Mouse (Mus musculus) layer of hippocampus, adult 2 months (tissue): Measurements from ENCODE around the gene Card14. TPM values are rescaled to one million over a fixed set of nuclear protein-coding genes. Genes with fewer than 3 reads are reported as not detected.
A peak's percentile ranks its signal among the peaks of the same experiment; 100 is the strongest.
"Not testable (repeated sequence)": the region's sequence is repeated elsewhere in the genome, so short reads cannot be mapped to it uniquely, and the experiment has no call there.

ENCODE experiments used
- DNase-seq, 2 experiments: peaks; one replicate each; pipeline ENCODE4 v3.0.0; 2022; ENCODE audit warnings: low spot score in 2 of 2
- H3K27ac ChIP-seq: fragments of 200-600 bp; 2 replicates; pipeline ENCODE4 v1.8.1; 2022
- H3K4me3 ChIP-seq: fragments of 200-600 bp; 2 replicates; pipeline ENCODE4 v1.8.1; 2022; ENCODE audit warnings: mild to moderate bottlenecking
- CTCF ChIP-seq: fragments of 200-600 bp; conservative IDR thresholded peaks from 2 replicates; pipeline ENCODE4 v1.8.1; 2022; ENCODE audit warnings: antibody characterized with exemption, mild to moderate bottlenecking, moderate library complexity
- long read RNA-seq, 2 experiments: library from polyadenylated mRNA; stranded (forward); transcript quantifications; one replicate each; pipeline ENCODE4 v2.0.0; 2021; ENCODE audit warnings: borderline mapping rate in 2 of 2
- total RNA-seq, 2 experiments: library from RNA; stranded (reverse); gene quantifications; 2 replicates each; pipeline ENCODE4 v1.2.3; 2021

Gene Card14
- 1 to 10 TPM in 1 of 2 experiments, under 1 TPM in 1; 0.77 to 1.0 TPM for total RNA-seq
- long read RNA-seq, experiment 1 = 0 reads
- long read RNA-seq, experiment 2, partial matches to known transcripts = 0 of 2 reads
- long read RNA-seq, experiment 2, other reads (novel, unspliced or antisense) = 2 of 2 reads

- no peak within 1 kb of the TSS for H3K27ac ChIP-seq
- no peak for DNase-seq
- no peak for TF ChIP-seq CTCF
- no peak within 1 kb of the TSS for H3K4me3 ChIP-seq
These were observed at the start of gene Card14 for GRCm38 (mm10) chr11:119307658-119307867. Card14 (plus strand) TSS chr11:119307768.

GRCm38 (mm10) chr11:119258216-119258571, 49.4 kb upstream of the Card14 start:
- Histone ChIP-seq H3K27ac (peak overlapping the region; percentile 83), H3K4me3 (peak overlapping the region; percentile 52)
- DNase-seq = no peak
- no peak for TF ChIP-seq CTCF

- Histone ChIP-seq H3K4me3 (peak overlapping the region; percentile 52), H3K27ac (peak overlapping the region; percentile 83)
- no peak for TF ChIP-seq CTCF
- peak; percentile 54 to 67 for DNase-seq
These were observed 48.8 kb upstream of the Card14 start for GRCm38 (mm10) chr11:119258572-119259322.

- Histone ChIP-seq H3K27ac (no peak overlapping the region), H3K4me3 (no peak overlapping the region)
- no peak for DNase-seq
- TF ChIP-seq CTCF = no peak
These were observed 47.6 kb upstream of the Card14 start for GRCm38 (mm10) chr11:119259977-119260376.

DNA sequence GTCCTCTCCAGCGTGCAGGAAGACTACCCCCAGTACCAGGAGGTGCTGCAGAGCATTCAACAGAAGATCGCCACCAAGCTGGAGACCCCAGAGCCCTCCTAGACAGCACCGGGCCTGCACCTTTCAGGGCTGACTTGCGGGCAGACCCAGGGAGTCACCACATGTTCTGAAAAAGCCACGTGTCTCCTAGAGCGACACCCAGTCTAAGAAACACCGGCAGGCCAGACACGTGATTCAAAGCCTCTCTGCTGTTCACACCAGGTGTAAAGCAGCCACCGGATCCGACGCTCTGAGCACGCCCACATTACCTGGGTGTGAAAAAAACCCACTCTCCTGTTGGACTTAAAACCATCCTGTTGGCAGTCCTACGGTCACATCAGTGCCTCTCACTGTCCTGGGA, 43.2 kb upstream of the Card14 start:
- Histone ChIP-seq H3K4me3 (no peak overlapping the region), H3K27ac (no peak overlapping the region)
- DNase-seq = no peak
- no peak for TF ChIP-seq CTCF

DNA sequence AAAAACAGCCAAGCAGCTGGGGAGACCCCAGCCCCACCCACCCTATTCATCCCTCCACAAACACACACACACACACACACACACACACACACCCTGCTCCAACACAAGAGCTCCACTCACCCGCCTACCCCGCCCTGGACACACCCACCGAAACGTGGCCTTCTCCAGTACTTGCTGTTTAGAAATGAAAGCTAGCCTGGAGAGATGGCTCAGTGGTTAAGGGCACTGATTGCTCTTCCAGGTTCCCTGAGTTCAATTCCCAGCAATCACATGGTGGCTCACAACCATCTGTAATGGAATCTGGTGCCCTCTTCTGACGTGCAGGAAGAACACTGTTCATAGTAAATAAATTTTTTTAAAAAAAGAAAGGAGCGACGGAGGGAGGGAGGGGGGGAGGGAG, 41.8 kb upstream of the Card14 start:
- Histone ChIP-seq H3K27ac (no peak overlapping the region), H3K4me3 (no peak overlapping the region)
- no peak for DNase-seq
- no peak for TF ChIP-seq CTCF

DNA sequence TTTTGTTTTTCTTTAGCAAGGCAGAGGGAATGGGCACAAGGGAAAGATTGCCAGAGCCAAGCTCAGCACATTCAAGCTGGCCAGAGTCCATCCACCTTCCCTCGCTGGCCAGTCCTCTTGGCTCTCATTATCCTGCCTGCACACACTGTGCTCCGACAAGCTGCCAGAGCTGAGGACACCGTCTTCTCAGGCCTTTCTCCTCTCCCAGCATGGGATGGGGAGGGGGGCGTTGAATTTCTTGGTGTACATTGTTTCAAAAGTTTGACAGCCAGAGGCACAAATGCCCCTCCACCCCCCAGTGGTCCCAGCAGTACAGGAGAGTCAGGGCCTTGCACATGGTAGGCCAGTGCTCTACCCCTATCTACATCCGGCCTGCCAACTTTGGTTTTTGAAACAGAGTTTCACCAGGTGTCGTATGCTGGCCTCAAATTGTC, 40.3 kb upstream of the Card14 start:
- no peak for TF ChIP-seq CTCF
- Histone ChIP-seq H3K27ac (peak overlapping the region; percentile 90), H3K4me3 (no peak overlapping the region; the same call in 1 of the 2 replicates)
- peak; percentile 36 to 52 for DNase-seq

GRCm38 (mm10) chr11:119267768-119268556, 39.6 kb upstream of the Card14 start, which contains the start of gene Gaa:
Gaa (plus strand) TSS chr11:119267887.
- Histone ChIP-seq H3K27ac (peak within 1 kb of the TSS; percentile 90), H3K4me3 (peak within 1 kb of the TSS; percentile 81)
- TF ChIP-seq CTCF = peak; percentile 99
- peak; percentile 93 to 98 for DNase-seq

DNA sequence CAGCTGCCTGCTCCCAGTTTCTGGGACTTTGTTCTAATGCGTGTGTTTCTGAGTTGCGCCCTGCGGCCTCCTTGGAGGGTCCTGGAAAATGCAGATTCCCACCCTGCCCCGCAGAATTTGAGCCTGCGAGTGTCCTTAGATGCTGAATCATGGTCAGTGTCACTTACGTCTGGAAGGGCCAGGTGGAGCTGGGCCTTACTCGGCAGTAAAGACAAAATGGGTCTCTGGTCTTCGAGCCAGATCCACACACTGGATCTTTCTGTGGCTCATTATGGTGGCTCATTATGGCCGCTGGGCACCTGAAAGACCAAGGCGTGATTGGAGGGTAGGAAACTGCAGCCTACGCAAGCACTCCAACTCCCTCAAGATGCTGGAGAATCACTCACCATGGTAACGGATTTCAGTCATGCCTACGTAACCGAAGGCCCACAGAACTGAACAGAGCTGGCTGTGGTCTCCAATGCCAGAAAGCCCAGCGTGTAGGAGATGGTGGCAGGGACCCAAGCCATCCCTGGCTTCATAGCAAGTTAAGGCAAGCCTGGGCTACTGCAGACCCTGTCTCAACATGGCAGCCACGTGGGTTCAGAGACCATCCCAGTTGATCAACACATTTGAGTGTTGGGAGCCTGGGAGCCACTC, 38.9 kb upstream of the Card14 start:
- H3K27ac ChIP-seq = peak overlapping the region; percentile 90
- peak; percentile 57 to 88 for DNase-seq
- peak overlapping the region; percentile 81 for H3K4me3 ChIP-seq
- no peak for TF ChIP-seq CTCF

DNA sequence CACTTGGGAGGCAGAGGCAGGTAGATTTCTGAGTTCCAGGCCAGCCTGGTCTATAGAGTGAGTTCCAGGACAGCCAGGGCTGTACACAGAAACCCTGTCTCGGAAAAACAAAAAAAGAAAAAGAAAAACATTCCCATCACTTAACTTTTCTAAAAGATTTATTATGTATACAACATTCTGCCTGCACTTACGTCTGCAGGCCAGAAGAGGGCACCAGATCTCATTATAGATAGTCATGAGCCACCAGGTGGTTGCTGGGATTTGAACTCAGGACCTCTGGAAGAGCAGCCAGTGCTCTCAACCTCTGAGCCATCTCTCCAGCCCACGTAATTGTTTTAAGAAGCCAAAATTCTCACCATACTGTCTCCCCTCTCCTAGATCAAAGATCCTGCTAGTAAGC, 35.1 kb upstream of the Card14 start:
- DNase-seq, H3K4me3 ChIP-seq, H3K27ac ChIP-seq: not testable (repeated sequence)
- TF ChIP-seq CTCF = peak; percentile 78

- Histone ChIP-seq H3K27ac (no peak overlapping the region), H3K4me3 (no peak overlapping the region)
- no peak for DNase-seq
- TF ChIP-seq CTCF = peak; percentile 68
These were observed 34.2 kb upstream of the Card14 start for GRCm38 (mm10) chr11:119273186-119273930.

DNA sequence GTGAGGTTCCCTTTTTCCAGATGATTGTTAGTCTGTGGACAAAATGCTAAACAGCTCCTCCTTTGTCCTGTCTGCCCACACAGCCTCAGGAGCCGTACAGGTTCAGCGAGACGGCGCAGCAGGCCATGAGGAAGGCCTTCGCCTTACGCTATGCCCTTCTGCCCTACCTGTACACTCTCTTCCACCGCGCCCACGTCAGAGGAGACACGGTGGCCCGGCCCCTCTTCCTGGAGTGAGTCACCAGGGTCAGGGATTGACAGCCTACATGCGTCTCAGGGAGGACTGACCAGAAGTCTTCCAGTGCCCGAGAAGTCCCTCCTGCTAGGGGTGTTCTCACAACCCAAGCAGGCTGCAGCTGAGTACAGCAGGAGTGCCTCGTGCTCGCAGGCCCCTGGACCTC, 26.5 kb upstream of the Card14 start:
- no peak overlapping the region for H3K27ac ChIP-seq
- no peak for TF ChIP-seq CTCF
- DNase-seq = no peak

More for the DNA sequence above, 26.5 kb upstream of the Card14 start:
- no peak overlapping the region for H3K4me3 ChIP-seq
